Mouse (Mus musculus): ENCODE measurements around the gene Taok3. TPM values are rescaled to one million over a fixed set of nuclear protein-coding genes. Genes with fewer than 3 reads are reported as not detected.

Gene Taok3
- polyA plus RNA-seq, 1 experiment from 2014 or later = 13.3 TPM

- H3K9me3 ChIP-seq (replicated peaks) = 0 out of 2 replicates have a peak, but pooled peaks cover 3% of the 10 kb centered on the region
- no peak for ATAC-seq (ENCODE audit: insufficient number of reproducible peaks, low FRiP score)
These were observed 183.0 kb downstream of the Taok3 start for GRCm38 (mm10) chr5:117302899-117303298.

DNA sequence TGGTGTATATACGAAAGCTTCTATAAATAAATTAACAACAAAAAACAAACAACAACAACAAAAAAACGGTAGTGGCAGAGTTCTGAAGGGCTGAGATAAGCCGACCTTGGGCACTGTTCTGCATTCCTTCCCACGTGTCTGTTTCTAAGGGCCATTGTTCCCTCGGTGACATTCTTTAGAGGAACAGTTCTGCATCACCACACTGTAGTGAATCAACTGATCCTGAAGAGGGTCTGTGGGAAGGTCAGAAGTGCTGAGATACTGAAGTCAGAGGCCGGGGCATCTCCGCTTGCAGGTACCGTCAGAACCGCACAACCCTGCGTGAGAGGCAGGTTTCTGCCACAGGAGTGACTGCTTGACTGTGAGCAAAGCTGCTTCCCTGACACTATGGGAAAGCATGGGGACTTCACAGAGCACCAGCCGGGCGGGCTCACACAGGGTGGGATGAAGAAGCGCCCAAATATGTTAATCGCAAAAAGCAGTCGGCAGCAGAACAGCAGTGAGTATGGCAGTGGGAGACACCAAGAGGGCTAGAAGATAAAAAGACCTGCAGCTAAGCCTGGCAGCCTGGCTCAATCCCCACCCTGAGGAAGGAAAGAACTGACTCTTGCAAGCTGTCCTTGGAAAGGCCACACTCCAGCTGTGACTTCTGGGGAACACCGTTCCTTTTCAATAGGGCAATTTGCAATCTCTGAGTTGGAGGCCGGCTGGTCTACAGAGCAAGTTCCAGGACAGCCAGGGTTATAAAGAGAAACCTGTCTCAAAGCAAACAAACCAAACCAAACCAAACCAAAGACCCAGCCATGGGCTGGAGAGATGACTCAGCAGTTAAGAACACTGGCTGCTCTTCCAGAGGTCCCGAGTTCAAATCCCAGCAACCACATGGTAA, 184.0 kb downstream of the Taok3 start:
- Histone ChIP-seq H3K9me3 (replicated peaks) (0 out of 2 replicates have a peak, but pooled peaks cover 3% of the 10 kb centered on the region), H3K9ac (no peak overlapping the region), H3K36me3 (no peaks in the 10 kb centered on the region), H3K27ac (ENCODE audit: poor library complexity, severe bottlenecking) (no peak overlapping the region), H3K4me3 (no peak overlapping the region), H3K27me3 (replicated peaks) (no peaks in the 10 kb centered on the region), H3K4me2 (no peak overlapping the region), H3K4me1 (replicated peaks) (peaks cover 17% of the 10 kb centered on the region)
- WGBS = 38% methylated on average over 18 of the region's 18 CpGs
- ATAC-seq (ENCODE audit: insufficient number of reproducible peaks, low FRiP score) = no peak

More at GRCm38 (mm10) chr5:117302899-117303298, 183.0 kb downstream of the Taok3 start:
- H3K36me3 ChIP-seq = no peaks in the 10 kb centered on the region
- no peak overlapping the region for H3K4me2 ChIP-seq
- H3K4me3 ChIP-seq = no peak overlapping the region
- H3K27me3 ChIP-seq (replicated peaks) = no peaks in the 10 kb centered on the region
- peaks cover 17% of the 10 kb centered on the region for H3K4me1 ChIP-seq (replicated peaks)
- no peak overlapping the region for H3K27ac ChIP-seq (ENCODE audit: poor library complexity, severe bottlenecking)
- no peak overlapping the region for H3K9ac ChIP-seq
- 58% methylated on average over 3 of the region's 3 CpGs for WGBS

DNA sequence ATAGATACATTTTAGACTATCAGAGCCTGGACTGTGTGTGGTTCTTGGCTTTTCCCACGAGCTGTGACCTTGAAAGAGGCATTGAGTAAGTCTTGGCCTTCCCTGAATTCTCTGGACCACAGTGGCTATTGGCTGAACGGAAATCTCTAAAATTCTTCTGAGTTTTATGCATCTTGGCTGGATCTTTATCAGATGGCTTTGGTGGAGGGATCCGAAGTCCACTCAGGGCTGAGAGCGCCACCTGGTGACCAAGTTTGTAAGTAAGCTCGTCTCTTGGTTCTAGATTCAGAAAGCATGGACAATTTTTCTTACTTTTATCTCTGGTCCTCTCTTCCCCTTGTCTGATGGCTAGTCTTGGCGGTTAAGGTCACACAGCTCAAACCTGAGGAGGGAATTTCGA, 185.0 kb downstream of the Taok3 start:
- no peak overlapping the region for H3K27ac ChIP-seq (ENCODE audit: poor library complexity, severe bottlenecking)
- no peak for ATAC-seq (ENCODE audit: insufficient number of reproducible peaks, low FRiP score)
- no peaks in the 10 kb centered on the region for H3K36me3 ChIP-seq
- H3K4me3 ChIP-seq = no peak overlapping the region
- 69% methylated on average over 7 of the region's 7 CpGs for WGBS
- peaks cover 17% of the 10 kb centered on the region for H3K4me1 ChIP-seq (replicated peaks)
- H3K4me2 ChIP-seq = no peak overlapping the region
- 0 out of 2 replicates have a peak, but pooled peaks cover 3% of the 10 kb centered on the region for H3K9me3 ChIP-seq (replicated peaks)
- no peak overlapping the region for H3K9ac ChIP-seq
- H3K27me3 ChIP-seq (replicated peaks) = no peaks in the 10 kb centered on the region

GRCm38 (mm10) chr5:117305754-117306153, 185.8 kb downstream of the Taok3 start:
- no peak overlapping the region for H3K4me2 ChIP-seq
- H3K4me1 ChIP-seq (replicated peaks) = peaks cover 17% of the 10 kb centered on the region
- H3K4me3 ChIP-seq = no peak overlapping the region
- 87% methylated on average over 5 of the region's 5 CpGs for WGBS
- no peaks in the 10 kb centered on the region for H3K36me3 ChIP-seq
- H3K27ac ChIP-seq (ENCODE audit: poor library complexity, severe bottlenecking) = no peak overlapping the region
- ATAC-seq (ENCODE audit: insufficient number of reproducible peaks, low FRiP score) = no peak
- no peaks in the 10 kb centered on the region for H3K27me3 ChIP-seq (replicated peaks)
- H3K9me3 ChIP-seq (replicated peaks) = 0 out of 2 replicates have a peak, but pooled peaks cover 3% of the 10 kb centered on the region
- H3K9ac ChIP-seq = no peak overlapping the region

GRCm38 (mm10) chr5:117306826-117307225, 186.9 kb downstream of the Taok3 start:
- ATAC-seq (ENCODE audit: insufficient number of reproducible peaks, low FRiP score) = no peak
- Histone ChIP-seq H3K27ac (ENCODE audit: poor library complexity, severe bottlenecking) (no peak overlapping the region), H3K27me3 (replicated peaks) (no peaks in the 10 kb centered on the region), H3K4me3 (no peak overlapping the region), H3K36me3 (no peaks in the 10 kb centered on the region), H3K4me1 (replicated peaks) (peaks cover 17% of the 10 kb centered on the region), H3K4me2 (no peak overlapping the region), H3K9me3 (replicated peaks) (0 out of 2 replicates have a peak, but pooled peaks cover 3% of the 10 kb centered on the region), H3K9ac (no peak overlapping the region)
- WGBS = 85% methylated on average over 2 of the region's 2 CpGs

GRCm38 (mm10) chr5:117307699-117308098, 187.8 kb downstream of the Taok3 start:
- no peaks in the 10 kb centered on the region for H3K36me3 ChIP-seq
- 0 out of 2 replicates have a peak, but pooled peaks have one; percentile 25 for ATAC-seq (ENCODE audit: insufficient number of reproducible peaks, low FRiP score)
- no peak overlapping the region for H3K27ac ChIP-seq (ENCODE audit: poor library complexity, severe bottlenecking)
- no peak overlapping the region for H3K9ac ChIP-seq
- H3K4me3 ChIP-seq = no peak overlapping the region
- H3K9me3 ChIP-seq (replicated peaks) = 0 out of 2 replicates have a peak, but pooled peaks cover 3% of the 10 kb centered on the region
- H3K27me3 ChIP-seq (replicated peaks) = no peaks in the 10 kb centered on the region
- no peak overlapping the region for H3K4me2 ChIP-seq
- H3K4me1 ChIP-seq (replicated peaks) = peaks cover 16% of the 10 kb centered on the region
- 24% methylated on average over 11 of the region's 11 CpGs for WGBS

GRCm38 (mm10) chr5:117313420-117313819, 193.5 kb downstream of the Taok3 start:
- Histone ChIP-seq H3K4me2 (peak overlapping the region; percentile 60), H3K4me1 (replicated peaks) (peaks cover 18% of the 10 kb centered on the region), H3K27me3 (replicated peaks) (no peaks in the 10 kb centered on the region), H3K4me3 (peak overlapping the region; percentile 35), H3K36me3 (no peaks in the 10 kb centered on the region), H3K9me3 (replicated peaks) (no peaks in the 10 kb centered on the region), H3K27ac (ENCODE audit: poor library complexity, severe bottlenecking) (no peak overlapping the region), H3K9ac (no peak overlapping the region)
- 11% methylated on average over 14 of the region's 14 CpGs for WGBS
- ATAC-seq (ENCODE audit: insufficient number of reproducible peaks, low FRiP score) = no peak

DNA sequence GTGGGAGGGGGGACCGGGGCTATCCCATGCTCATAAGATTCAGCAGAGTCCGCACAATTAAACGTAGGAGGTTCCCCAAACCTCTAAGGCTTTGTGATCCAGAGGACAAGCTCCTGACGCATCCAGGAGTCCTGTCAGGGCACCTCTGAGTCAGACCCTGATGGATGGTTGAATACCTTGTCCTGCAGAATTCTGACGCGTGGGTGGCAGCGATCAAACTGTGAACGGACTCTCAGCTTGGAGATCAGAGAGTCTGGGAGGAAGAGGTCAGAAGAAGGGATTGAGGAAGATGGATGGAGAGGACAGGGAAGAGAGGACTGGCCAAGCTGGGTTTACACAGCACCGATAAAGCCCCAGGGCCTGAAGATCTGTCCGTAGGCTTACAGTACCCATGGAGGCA, 194.0 kb downstream of the Taok3 start:
- H3K36me3 ChIP-seq = no peaks in the 10 kb centered on the region
- peak overlapping the region; percentile 35 for H3K4me3 ChIP-seq
- no peaks in the 10 kb centered on the region for H3K9me3 ChIP-seq (replicated peaks)
- H3K27ac ChIP-seq (ENCODE audit: poor library complexity, severe bottlenecking) = no peak overlapping the region
- H3K9ac ChIP-seq = no peak overlapping the region
- WGBS = 33% methylated on average over 10 of the region's 10 CpGs
- no peak for ATAC-seq (ENCODE audit: insufficient number of reproducible peaks, low FRiP score)
- no peaks in the 10 kb centered on the region for H3K27me3 ChIP-seq (replicated peaks)
- H3K4me1 ChIP-seq (replicated peaks) = peaks cover 18% of the 10 kb centered on the region
- peak overlapping the region; percentile 60 for H3K4me2 ChIP-seq

- no peak for ATAC-seq (ENCODE audit: insufficient number of reproducible peaks, low FRiP score)
- peak overlapping the region; percentile 15; the same call in 1 of the 2 replicates for H3K4me2 ChIP-seq
These were observed 194.9 kb downstream of the Taok3 start for GRCm38 (mm10) chr5:117314587-117315428.

GRCm38 (mm10) chr5:117318741-117319629, 199.1 kb downstream of the Taok3 start, which contains the start of gene Vsig10:
TSS of gene Vsig10 (plus strand) at chr5:117319083.
- Histone ChIP-seq H3K4me1 (replicated peaks) (peaks cover 18% of the 10 kb centered on the region), H3K36me3 (no peaks in the 10 kb centered on the region), H3K4me2 (peak within 1 kb of the TSS; percentile 93), H3K27ac (ENCODE audit: poor library complexity, severe bottlenecking) (peak within 1 kb of the TSS; percentile 50), H3K27me3 (replicated peaks) (no peaks in the 10 kb centered on the region), H3K9me3 (replicated peaks) (no peaks in the 10 kb centered on the region), H3K9ac (peak within 1 kb of the TSS; percentile 87), H3K4me3 (peak within 1 kb of the TSS; percentile 67)
- ATAC-seq (ENCODE audit: insufficient number of reproducible peaks, low FRiP score) = peak; percentile 74
- under 1% methylated on average over 77 of the region's 81 CpGs for WGBS

More at GRCm38 (mm10) chr5:117314587-117315428, 194.9 kb downstream of the Taok3 start:
- H3K9me3 ChIP-seq (replicated peaks) = no peaks in the 10 kb centered on the region
- no peak overlapping the region for H3K4me3 ChIP-seq
- H3K27me3 ChIP-seq (replicated peaks) = no peaks in the 10 kb centered on the region
- H3K36me3 ChIP-seq = no peaks in the 10 kb centered on the region
- 19% methylated on average over 9 of the region's 9 CpGs for WGBS
- H3K9ac ChIP-seq = peak overlapping the region; percentile 3; the same call in 1 of the 2 replicates
- peaks cover 18% of the 10 kb centered on the region for H3K4me1 ChIP-seq (replicated peaks)
- no peak overlapping the region for H3K27ac ChIP-seq (ENCODE audit: poor library complexity, severe bottlenecking)

Measured in heart, embryonic 12.5 days (tissue).